Mouse (Mus musculus): ENCODE data around the gene Atxn7l1.

GRCm38 (mm10) chr12:33255256-33255655 is 107.8 kb downstream of the Atxn7l1 start:
- no peak for TF ChIP-seq POLR2A (IDR thresholded peaks at IDR 0.05; ENCODE audit: low read depth, low read length)
- TF ChIP-seq CTCF (conservative IDR thresholded peaks at IDR 0.05; ENCODE audit: insufficient read depth, insufficient read length, low read depth, low read length), result no peak

Measured in kidney, adult 2 months (tissue).